Mouse (Mus musculus) E14TG2a.4 (cell line): Measurements from ENCODE around the gene Sost.

ENCODE experiments used
- H3K27me3 ChIP-seq: 2 replicates; pipeline ENCODE4 v1.6.1; 2014; ENCODE audit warnings: low read length, control low read depth; ENCODE audit not compliant: insufficient read depth
- H3K36me3 ChIP-seq: 2 replicates; pipeline ENCODE4 v1.6.1; 2014; ENCODE audit warnings: low read length, control low read depth; ENCODE audit not compliant: insufficient read depth
- H3K4me1 ChIP-seq: replicated peaks from 2 replicates; pipeline ENCODE4 v1.6.1; 2014; ENCODE audit warnings: low read depth, low read length, control low read depth
- H3K4me3 ChIP-seq: replicated peaks from 2 replicates; pipeline ENCODE4 v1.5.1; 2014; ENCODE audit warnings: mild to moderate bottlenecking, low read length
- H3K9me3 ChIP-seq: 2 replicates; pipeline ENCODE4 v1.6.1; 2014; ENCODE audit warnings: low read length, control low read depth
- CTCF ChIP-seq: conservative IDR thresholded peaks from 2 replicates; pipeline ENCODE4 v1.5.1; 2014; ENCODE audit warnings: low read length
- NANOG ChIP-seq: IDR thresholded peaks from 2 replicates; pipeline ENCODE4 v1.6.1; 2014; ENCODE audit warnings: borderline replicate concordance, low read length, mixed read lengths
- POU5F1 ChIP-seq: IDR thresholded peaks from 2 replicates; pipeline ENCODE4 v1.6.1; 2014; ENCODE audit warnings: low read length, borderline replicate concordance

Gene Sost

GRCm38 (mm10) chr11:101928030-101928762 is 38.6 kb downstream of the Sost start:
- H3K4me3 ChIP-seq: peak overlapping the region; percentile 62
- no peaks in the 10 kb centered on the region for H3K36me3 ChIP-seq
- peaks cover 76% of the 10 kb centered on the region for H3K4me1 ChIP-seq
- peaks cover 3% of the 10 kb centered on the region; the same call in 1 of the 2 replicates for H3K27me3 ChIP-seq
- TF ChIP-seq CTCF: peak; percentile 60
- no peak for TF ChIP-seq NANOG
- H3K9me3 ChIP-seq: no peaks in the 10 kb centered on the region

- TF ChIP-seq NANOG (no peak), CTCF (no peak), POU5F1 (no peak)
- Histone ChIP-seq H3K36me3 (no peaks in the 10 kb centered on the region), H3K27me3 (peaks cover 3% of the 10 kb centered on the region; the same call in 1 of the 2 replicates), H3K4me1 (peaks cover 66% of the 10 kb centered on the region), H3K4me3 (peak overlapping the region; percentile 62), H3K9me3 (no peaks in the 10 kb centered on the region)
Measured at GRCm38 (mm10) chr11:101926951-101927589, 39.7 kb downstream of the Sost start.

GRCm38 (mm10) chr11:101925636-101926035 is 41.2 kb downstream of the Sost start:
- H3K9me3 ChIP-seq: no peaks in the 10 kb centered on the region
- H3K27me3 ChIP-seq: peaks cover 5% of the 10 kb centered on the region; the same call in 1 of the 2 replicates
- H3K4me1 ChIP-seq: peaks cover 63% of the 10 kb centered on the region
- peak overlapping the region; percentile 21 for H3K4me3 ChIP-seq
- no peaks in the 10 kb centered on the region for H3K36me3 ChIP-seq
- TF ChIP-seq NANOG: peak; percentile 52; the same call in 1 of the 2 replicates
- TF ChIP-seq POU5F1: no peak
- TF ChIP-seq CTCF: no peak

GRCm38 (mm10) chr11:101924441-101924976 is 42.3 kb downstream of the Sost start:
- Histone ChIP-seq H3K4me1 (peaks cover 63% of the 10 kb centered on the region), H3K27me3 (0 out of 2 replicates have a peak, but pooled peaks cover 2% of the 10 kb centered on the region), H3K4me3 (peak overlapping the region; percentile 51), H3K36me3 (no peaks in the 10 kb centered on the region), H3K9me3 (no peaks in the 10 kb centered on the region)
- peak; percentile 38 for TF ChIP-seq CTCF
- no peak for TF ChIP-seq NANOG
- no peak for TF ChIP-seq POU5F1

GRCm38 (mm10) chr11:101923988-101924387 is 42.8 kb downstream of the Sost start:
- H3K36me3 ChIP-seq: no peaks in the 10 kb centered on the region
- peak overlapping the region; percentile 51; the same call in 1 of the 2 replicates for H3K4me3 ChIP-seq

GRCm38 (mm10) chr11:101921361-101921952 is 45.4 kb downstream of the Sost start:
- Histone ChIP-seq H3K27me3 (peaks cover 23% of the 10 kb centered on the region), H3K9me3 (no peaks in the 10 kb centered on the region), H3K36me3 (no peaks in the 10 kb centered on the region), H3K4me1 (peaks cover 39% of the 10 kb centered on the region), H3K4me3 (no peak overlapping the region)
- TF ChIP-seq POU5F1 (no peak), CTCF (no peak), NANOG (no peak)

More at GRCm38 (mm10) chr11:101923988-101924387, 42.8 kb downstream of the Sost start:
- TF ChIP-seq CTCF (no peak), POU5F1 (no peak), NANOG (no peak)
- H3K4me1 ChIP-seq: peaks cover 63% of the 10 kb centered on the region
- no peaks in the 10 kb centered on the region for H3K9me3 ChIP-seq
- peaks cover 4% of the 10 kb centered on the region; the same call in 1 of the 2 replicates for H3K27me3 ChIP-seq

- no peak for TF ChIP-seq NANOG
- TF ChIP-seq CTCF: peak; percentile 94
- no peaks in the 10 kb centered on the region for H3K9me3 ChIP-seq
Measured at GRCm38 (mm10) chr11:101919660-101920059, 47.2 kb downstream of the Sost start.

GRCm38 (mm10) chr11:101918609-101919008 is 48.2 kb downstream of the Sost start:
- H3K27me3 ChIP-seq: peaks cover 24% of the 10 kb centered on the region
- TF ChIP-seq NANOG (no peak), CTCF (no peak), POU5F1 (no peak)
- H3K4me3 ChIP-seq: no peak overlapping the region
- no peaks in the 10 kb centered on the region for H3K9me3 ChIP-seq
- H3K4me1 ChIP-seq: peaks cover 13% of the 10 kb centered on the region
- no peaks in the 10 kb centered on the region for H3K36me3 ChIP-seq

More at GRCm38 (mm10) chr11:101919660-101920059, 47.2 kb downstream of the Sost start:
- Histone ChIP-seq H3K4me1 (peaks cover 21% of the 10 kb centered on the region), H3K36me3 (no peaks in the 10 kb centered on the region), H3K27me3 (peaks cover 24% of the 10 kb centered on the region), H3K4me3 (no peak overlapping the region)
